Mouse (Mus musculus): ENCODE results near the gene Eif1.
"Not testable (repeated sequence)": the region's sequence is repeated elsewhere in the genome, so short reads cannot be mapped to it uniquely, and the experiment has no call there.

Gene Eif1

GRCm38 (mm10) chr11:100319492-100320171, at the start of gene Eif1:
TSS of gene Eif1 (plus strand) at chr11:100319885.
- peak; percentile 100 for DNase-seq (ENCODE audit: low read depth, low spot score)

- no peak for DNase-seq (ENCODE audit: low read depth, low spot score)
These were observed 47.8 kb upstream of the Eif1 start for GRCm38 (mm10) chr11:100271878-100272277.

- no peak for DNase-seq (ENCODE audit: low read depth, low spot score)
These were observed 45.0 kb upstream of the Eif1 start for GRCm38 (mm10) chr11:100274719-100275118.

GRCm38 (mm10) chr11:100275466-100275865, 44.2 kb upstream of the Eif1 start:
- DNase-seq (ENCODE audit: low read depth, low spot score), result no peak

GRCm38 (mm10) chr11:100277726-100278480, 41.8 kb upstream of the Eif1 start:
- DNase-seq (ENCODE audit: low read depth, low spot score), result no peak

- DNase-seq (ENCODE audit: low read depth, low spot score), result no peak
These were observed 40.9 kb upstream of the Eif1 start for GRCm38 (mm10) chr11:100278759-100279158.

- peak; percentile 69 for DNase-seq (ENCODE audit: low read depth, low spot score)
These were observed 37.8 kb upstream of the Eif1 start for GRCm38 (mm10) chr11:100281596-100282544.

- peak; percentile 45 for DNase-seq (ENCODE audit: low read depth, low spot score)
These were observed 37.1 kb upstream of the Eif1 start for GRCm38 (mm10) chr11:100282549-100282948.

GRCm38 (mm10) chr11:100284988-100285387, 34.7 kb upstream of the Eif1 start:
- DNase-seq (ENCODE audit: low read depth, low spot score), result no peak

- no peak for DNase-seq (ENCODE audit: low read depth, low spot score)
These were observed 32.7 kb upstream of the Eif1 start for GRCm38 (mm10) chr11:100287024-100287423.

GRCm38 (mm10) chr11:100288942-100289341, 30.7 kb upstream of the Eif1 start:
- DNase-seq (ENCODE audit: low read depth, low spot score), result no peak

- no peak for DNase-seq (ENCODE audit: low read depth, low spot score)
These were observed 29.4 kb upstream of the Eif1 start for GRCm38 (mm10) chr11:100290235-100290634.

GRCm38 (mm10) chr11:100292884-100293283, 26.8 kb upstream of the Eif1 start:
- no peak for DNase-seq (ENCODE audit: low read depth, low spot score)

GRCm38 (mm10) chr11:100295308-100295707, 24.4 kb upstream of the Eif1 start:
- DNase-seq (ENCODE audit: low read depth, low spot score), result peak; percentile 69

- no peak for DNase-seq (ENCODE audit: low read depth, low spot score)
These were observed 21.9 kb upstream of the Eif1 start for GRCm38 (mm10) chr11:100297801-100298200.

GRCm38 (mm10) chr11:100298274-100299036, 21.2 kb upstream of the Eif1 start:
- DNase-seq (ENCODE audit: low read depth, low spot score), result peak; percentile 40

- DNase-seq (ENCODE audit: low read depth, low spot score), result peak; percentile 57
These were observed 19.4 kb upstream of the Eif1 start for GRCm38 (mm10) chr11:100300293-100300692.

GRCm38 (mm10) chr11:100301292-100301691, 18.4 kb upstream of the Eif1 start:
- DNase-seq (ENCODE audit: low read depth, low spot score), result no peak

GRCm38 (mm10) chr11:100307900-100308299, 11.8 kb upstream of the Eif1 start:
- DNase-seq (ENCODE audit: low read depth, low spot score), result no peak

GRCm38 (mm10) chr11:100308672-100309071, 11.0 kb upstream of the Eif1 start:
- not testable (repeated sequence) for DNase-seq (ENCODE audit: low read depth, low spot score)

GRCm38 (mm10) chr11:100311656-100312055, 8.0 kb upstream of the Eif1 start:
- DNase-seq (ENCODE audit: low read depth, low spot score), result no peak

All from retina, adult 2 months (tissue).